ENCODE assay signal across 38 mouse cellular contexts in the genomic region with DNA sequence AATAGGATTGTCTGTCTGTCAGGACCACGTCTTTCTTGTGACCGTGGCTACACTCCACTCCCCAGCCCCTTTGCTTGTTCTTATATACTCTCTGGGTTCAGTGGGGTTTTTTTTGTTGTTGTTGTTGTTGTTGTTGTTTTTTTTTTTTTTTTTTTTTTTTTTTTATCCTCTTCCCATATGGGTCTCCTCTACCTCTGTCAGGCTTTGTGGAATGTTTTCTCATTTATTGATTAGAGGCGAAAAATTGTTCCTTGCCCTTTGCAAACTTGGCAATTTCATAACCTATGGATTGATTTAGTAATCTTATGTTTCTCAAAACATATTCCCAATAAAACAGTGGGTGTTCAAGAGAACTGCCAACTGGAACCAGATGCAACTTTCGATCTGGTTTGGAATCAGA. TPM values are rescaled to one million over a fixed set of nuclear protein-coding genes. Genes with fewer than 3 reads are reported as not detected.
"Had no signal": no experiment of that assay in that cellular context is flagged by ENCODE, and none has a peak within 500 bp of the region (broad histone marks: within the 10 kb centered on the region; RNA-seq: fewer than 3 reads in every experiment).

Mup12 (minus strand) TSS at position 101 of the 400 bp plus-strand sequence.

RNA-seq across cellular contexts. Expression of gene Mup12, which starts in this region (rescaled TPM):
- total RNA-seq: left cerebral cortex, adult 8-10 months; left cerebral cortex, postnatal 10 days; left cerebral cortex, postnatal 14 days; left cerebral cortex, postnatal 25 days; left cerebral cortex, postnatal 36 days; left cerebral cortex, postnatal 4 days; megakaryocyte progenitor cell, adult 5-6 weeks; megakaryocyte, adult 5-6 weeks; megakaryocyte-erythroid progenitor cell, adult 5-6 weeks; midbrain, postnatal 0 days; monocyte, adult 5-6 weeks had no signal
- polyA plus RNA-seq: limb, embryonic 11.5 days; limb, embryonic 12.5 days; limb, embryonic 13.5 days; limb, embryonic 14.5 days; liver, embryonic 11.5 days; liver, embryonic 12.5 days; liver, embryonic 13.5 days; liver, embryonic 14.5 days; liver, embryonic 15.5 days; liver, embryonic 16.5 days; liver, postnatal 0 days; lung, adult 2 months; lung, embryonic 14.5 days; lung, embryonic 15.5 days; lung, embryonic 16.5 days; lung, postnatal 0 days; macrophage; midbrain, embryonic 10.5 days; midbrain, embryonic 11.5 days; midbrain, embryonic 12.5 days; midbrain, embryonic 13.5 days; midbrain, embryonic 14.5 days; midbrain, embryonic 15.5 days; midbrain, embryonic 16.5 days; midbrain, postnatal 0 days; myocyte; neural tube, embryonic 11.5 days; neural tube, embryonic 12.5 days had no signal
